Mouse (Mus musculus): ENCODE data around the gene Pth1r.

Pth1r gene

GRCm38 (mm10) chr9:110748451-110748850 lies 1.5 kb upstream of the Pth1r start:
- no peak for DNase-seq

GRCm38 (mm10) chr9:110746238-110746637 lies 707 bp downstream of the Pth1r start:
- no peak for DNase-seq

GRCm38 (mm10) chr9:110745752-110746151 lies 1.2 kb downstream of the Pth1r start:
- no peak for DNase-seq

- no peak for DNase-seq
Observed at GRCm38 (mm10) chr9:110743456-110744323, 3.3 kb downstream of the Pth1r start.

GRCm38 (mm10) chr9:110742951-110743455 lies 3.9 kb downstream of the Pth1r start:
- DNase-seq: no peak

- DNase-seq: no peak
Observed at GRCm38 (mm10) chr9:110742295-110742950, 4.5 kb downstream of the Pth1r start.

- no peak for DNase-seq
Observed at GRCm38 (mm10) chr9:110741711-110742294, 5.1 kb downstream of the Pth1r start, which contains the start of gene Myl3. TSS of gene Myl3 (plus strand) at chr9:110741861.

GRCm38 (mm10) chr9:110739961-110740360 lies 7.0 kb downstream of the Pth1r start:
- DNase-seq: no peak

GRCm38 (mm10) chr9:110738054-110738453 lies 8.9 kb downstream of the Pth1r start:
- DNase-seq: no peak

- DNase-seq: no peak
Observed at GRCm38 (mm10) chr9:110736362-110736761, 10.6 kb downstream of the Pth1r start.

- DNase-seq: no peak
Observed at GRCm38 (mm10) chr9:110734154-110734553, 12.8 kb downstream of the Pth1r start.

GRCm38 (mm10) chr9:110733102-110733501 lies 13.8 kb downstream of the Pth1r start:
- DNase-seq: no peak

- DNase-seq: no peak
Observed at GRCm38 (mm10) chr9:110732623-110733022, 14.3 kb downstream of the Pth1r start.

GRCm38 (mm10) chr9:110731859-110732258 lies 15.1 kb downstream of the Pth1r start:
- no peak for DNase-seq

- peak; percentile 39 to 57 for DNase-seq
Observed at GRCm38 (mm10) chr9:110729841-110730240, 17.1 kb downstream of the Pth1r start.

GRCm38 (mm10) chr9:110726867-110727266 lies 20.1 kb downstream of the Pth1r start:
- DNase-seq: no peak

GRCm38 (mm10) chr9:110725721-110726135 lies 21.2 kb downstream of the Pth1r start:
- DNase-seq: no peak

- DNase-seq: no peak
Observed at GRCm38 (mm10) chr9:110722060-110722459, 24.9 kb downstream of the Pth1r start.

GRCm38 (mm10) chr9:110719977-110720376 lies 27.0 kb downstream of the Pth1r start:
- DNase-seq: no peak

GRCm38 (mm10) chr9:110718810-110719209 lies 28.1 kb downstream of the Pth1r start:
- DNase-seq: no peak

GRCm38 (mm10) chr9:110718071-110718470 lies 28.9 kb downstream of the Pth1r start:
- no peak for DNase-seq

GRCm38 (mm10) chr9:110716775-110717174 lies 30.2 kb downstream of the Pth1r start:
- peak; percentile 44 to 57 for DNase-seq

- DNase-seq: no peak
Observed at GRCm38 (mm10) chr9:110715426-110715825, 31.5 kb downstream of the Pth1r start.

Data from cerebellum, postnatal 36 days (tissue).